Mouse (Mus musculus) urinary bladder, adult 18-20 months (tissue): ENCODE measurements around the gene Slc29a3.

Experiments used
- DNase-seq, 2 experiments: peaks; one replicate each; pipeline ENCODE4 v3.0.0; 2022; ENCODE audit warnings: low spot score in 2 of 2, mixed read lengths in 2 of 2

The Slc29a3 gene

DNA sequence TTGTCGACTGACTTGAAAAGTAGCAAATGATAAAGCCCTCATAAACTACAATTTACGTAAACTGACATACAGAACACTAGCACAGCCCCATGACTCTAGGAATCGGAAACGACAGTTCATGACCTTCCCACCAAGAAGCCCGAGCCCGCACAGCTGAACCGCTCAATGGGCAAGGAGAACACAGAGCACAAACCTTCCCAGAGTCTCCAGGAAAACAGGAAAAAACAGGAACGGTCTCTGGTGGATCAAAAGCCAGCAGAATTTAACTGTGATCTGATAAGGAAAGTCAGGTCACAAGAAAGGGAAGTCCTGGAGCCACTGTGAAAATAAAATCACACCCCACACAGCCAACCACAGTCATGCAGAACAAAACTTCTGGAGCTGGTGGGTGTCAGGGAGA lies 82.4 kb downstream of the Slc29a3 start:
- DNase-seq = no peak

DNA sequence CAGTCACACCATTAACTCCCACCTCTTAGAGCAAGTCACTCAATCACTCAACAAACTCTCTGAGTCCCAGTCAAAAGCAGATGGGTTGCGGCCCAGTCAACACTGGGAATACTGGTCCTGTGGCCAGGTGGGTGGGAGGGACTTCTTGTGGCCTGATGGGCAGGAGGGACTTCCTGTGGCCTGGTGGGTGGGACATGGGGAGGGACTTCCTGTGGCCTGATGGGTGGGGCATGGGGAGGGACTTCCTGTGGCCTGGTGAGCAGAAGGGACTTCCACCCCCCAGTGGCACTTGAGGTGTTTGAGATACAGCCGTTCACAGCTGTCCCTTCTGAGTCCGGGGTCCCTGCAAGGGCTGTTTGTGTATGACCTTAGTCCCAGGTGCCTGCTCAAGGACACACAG lies 84.0 kb downstream of the Slc29a3 start:
- no peak for DNase-seq
